Mouse (Mus musculus): ENCODE data around the gene Anapc2. TPM values are rescaled to one million over a fixed set of nuclear protein-coding genes. Genes with fewer than 3 reads are reported as not detected.

Anapc2 gene
- polyA plus RNA-seq, 1 experiment from 2014 or later: 105 TPM

DNA sequence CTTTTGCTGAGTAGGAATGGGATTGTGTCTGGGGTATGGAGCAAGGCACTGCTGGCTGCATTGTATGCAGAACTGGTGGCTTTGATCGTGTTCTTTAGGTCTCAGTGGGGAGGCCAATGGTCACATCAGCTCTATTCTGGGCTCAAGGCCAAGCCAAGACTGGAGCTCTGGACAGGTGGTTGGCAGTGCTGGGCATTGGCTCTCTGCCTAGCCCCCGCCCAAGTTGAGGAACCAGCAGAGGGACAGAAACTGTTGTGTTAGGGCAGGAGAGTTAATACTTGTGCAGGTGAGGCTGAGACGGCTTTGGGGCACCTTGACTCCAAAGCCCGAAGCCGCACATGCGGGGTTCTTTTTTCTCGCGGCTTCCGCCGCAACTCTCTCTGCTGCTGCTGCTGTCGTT, 17.4 kb downstream of the Anapc2 start, which contains the start of gene Lrrc26:
Gene Lrrc26 (plus strand): TSS at position 265 of the 400 bp plus-strand sequence.
- Histone ChIP-seq H3K27ac (ENCODE audit: low read depth, low read length) (no peak within 1 kb of the TSS), H3K9ac (ENCODE audit: low read length) (0 out of 2 replicates have a peak within 1 kb of the TSS, but pooled peaks have one; percentile 35), H3K4me3 (ENCODE audit: low read depth, low read length) (peak within 1 kb of the TSS; percentile 20), H3K36me3 (ENCODE audit: control insufficient read depth, insufficient read depth, low read length) (peaks cover 18% of the 10 kb centered on the region), H3K4me1 (ENCODE audit: control insufficient read depth, insufficient read depth, low read length) (no peaks in the 10 kb centered on the region), H3K9me3 (replicated peaks; ENCODE audit: control insufficient read depth, low read length) (no peaks in the 10 kb centered on the region), H3K4me2 (ENCODE audit: low read length) (peak within 1 kb of the TSS; percentile 42), H3K27me3 (replicated peaks; ENCODE audit: control insufficient read depth, insufficient read depth, low read length) (peaks cover 55% of the 10 kb centered on the region)
- DNase-seq (ENCODE audit: low spot score): peak; percentile 38
- WGBS: 5% methylated on average over 11 of the region's 11 CpGs
- ATAC-seq: no peak

DNA sequence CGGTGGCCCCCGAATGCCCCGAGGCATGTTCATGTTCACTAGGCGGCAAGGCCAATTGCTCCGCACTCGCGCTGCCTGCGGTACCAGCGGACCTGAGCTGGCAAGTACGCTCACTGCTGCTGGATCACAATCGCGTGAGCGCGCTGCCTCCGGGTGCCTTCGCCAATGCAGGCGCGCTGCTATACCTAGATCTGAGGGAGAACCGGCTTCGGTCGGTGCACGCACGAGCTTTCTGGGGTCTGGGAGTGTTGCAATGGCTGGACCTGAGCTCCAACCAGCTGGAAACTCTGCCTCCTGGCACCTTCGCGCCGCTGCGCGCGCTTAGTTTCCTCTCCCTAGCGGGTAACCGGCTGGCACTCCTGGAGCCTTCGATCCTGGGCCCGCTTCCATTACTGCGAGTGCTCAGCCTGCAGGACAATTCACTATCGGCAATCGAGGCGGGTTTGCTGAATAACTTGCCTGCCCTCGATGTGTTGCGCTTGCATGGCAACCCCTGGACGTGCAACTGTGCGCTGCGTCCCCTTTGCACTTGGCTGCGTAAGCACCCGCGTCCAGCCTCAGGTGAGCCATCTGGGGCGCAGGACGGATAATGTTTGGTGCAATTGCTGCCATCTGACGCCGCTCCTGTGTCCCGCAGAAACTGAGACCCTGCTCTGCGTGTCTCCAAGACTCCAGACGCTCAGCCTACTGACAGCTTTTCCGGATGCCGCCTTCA, 18.0 kb downstream of the Anapc2 start:
- Histone ChIP-seq H3K4me2 (ENCODE audit: low read length) (peak overlapping the region; percentile 42), H3K27me3 (replicated peaks; ENCODE audit: control insufficient read depth, insufficient read depth, low read length) (peaks cover 55% of the 10 kb centered on the region), H3K9ac (ENCODE audit: low read length) (0 out of 2 replicates have a peak overlapping the region, but pooled peaks have one; percentile 35), H3K4me3 (ENCODE audit: low read depth, low read length) (peak overlapping the region; percentile 20), H3K4me1 (ENCODE audit: control insufficient read depth, insufficient read depth, low read length) (no peaks in the 10 kb centered on the region), H3K27ac (ENCODE audit: low read depth, low read length) (no peak overlapping the region), H3K36me3 (ENCODE audit: control insufficient read depth, insufficient read depth, low read length) (peaks cover 12% of the 10 kb centered on the region), H3K9me3 (replicated peaks; ENCODE audit: control insufficient read depth, low read length) (no peaks in the 10 kb centered on the region)
- DNase-seq (ENCODE audit: low spot score): peak; percentile 46
- WGBS: 2% methylated on average over 54 of the region's 54 CpGs
- ATAC-seq: no peak; the same call in 1 of the 2 replicates

DNA sequence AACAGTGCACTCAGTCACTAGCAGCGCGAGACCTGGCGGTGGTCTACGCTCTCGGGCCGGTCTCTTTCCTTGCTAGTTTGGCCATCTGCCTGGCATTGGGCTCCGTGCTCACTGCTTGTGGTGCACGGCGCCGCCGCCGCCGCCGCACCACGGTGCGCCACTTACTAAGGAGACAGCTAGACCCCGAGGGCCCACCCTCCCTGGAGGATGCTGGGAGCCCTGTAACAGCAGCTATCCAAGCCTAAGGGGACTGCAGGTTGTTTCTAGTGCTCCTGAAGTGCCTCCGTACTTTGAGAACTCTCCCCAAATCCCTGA, 18.5 kb downstream of the Anapc2 start:
- peaks cover 55% of the 10 kb centered on the region for H3K27me3 ChIP-seq (replicated peaks; ENCODE audit: control insufficient read depth, insufficient read depth, low read length)
- DNase-seq (ENCODE audit: low spot score) (peak; percentile 32), ATAC-seq (no peak; the same call in 1 of the 2 replicates)
- no peak overlapping the region for H3K9ac ChIP-seq (ENCODE audit: low read length)
- no peaks in the 10 kb centered on the region for H3K9me3 ChIP-seq (replicated peaks; ENCODE audit: control insufficient read depth, low read length)
- no peak overlapping the region for H3K27ac ChIP-seq (ENCODE audit: low read depth, low read length)
- H3K4me1 ChIP-seq (ENCODE audit: control insufficient read depth, insufficient read depth, low read length): no peaks in the 10 kb centered on the region
- peaks cover 7% of the 10 kb centered on the region for H3K36me3 ChIP-seq (ENCODE audit: control insufficient read depth, insufficient read depth, low read length)
- 0% methylated on average over 18 of the region's 18 CpGs for WGBS
- H3K4me2 ChIP-seq (ENCODE audit: low read length): peak overlapping the region; percentile 42
- peak overlapping the region; percentile 20 for H3K4me3 ChIP-seq (ENCODE audit: low read depth, low read length)

DNA sequence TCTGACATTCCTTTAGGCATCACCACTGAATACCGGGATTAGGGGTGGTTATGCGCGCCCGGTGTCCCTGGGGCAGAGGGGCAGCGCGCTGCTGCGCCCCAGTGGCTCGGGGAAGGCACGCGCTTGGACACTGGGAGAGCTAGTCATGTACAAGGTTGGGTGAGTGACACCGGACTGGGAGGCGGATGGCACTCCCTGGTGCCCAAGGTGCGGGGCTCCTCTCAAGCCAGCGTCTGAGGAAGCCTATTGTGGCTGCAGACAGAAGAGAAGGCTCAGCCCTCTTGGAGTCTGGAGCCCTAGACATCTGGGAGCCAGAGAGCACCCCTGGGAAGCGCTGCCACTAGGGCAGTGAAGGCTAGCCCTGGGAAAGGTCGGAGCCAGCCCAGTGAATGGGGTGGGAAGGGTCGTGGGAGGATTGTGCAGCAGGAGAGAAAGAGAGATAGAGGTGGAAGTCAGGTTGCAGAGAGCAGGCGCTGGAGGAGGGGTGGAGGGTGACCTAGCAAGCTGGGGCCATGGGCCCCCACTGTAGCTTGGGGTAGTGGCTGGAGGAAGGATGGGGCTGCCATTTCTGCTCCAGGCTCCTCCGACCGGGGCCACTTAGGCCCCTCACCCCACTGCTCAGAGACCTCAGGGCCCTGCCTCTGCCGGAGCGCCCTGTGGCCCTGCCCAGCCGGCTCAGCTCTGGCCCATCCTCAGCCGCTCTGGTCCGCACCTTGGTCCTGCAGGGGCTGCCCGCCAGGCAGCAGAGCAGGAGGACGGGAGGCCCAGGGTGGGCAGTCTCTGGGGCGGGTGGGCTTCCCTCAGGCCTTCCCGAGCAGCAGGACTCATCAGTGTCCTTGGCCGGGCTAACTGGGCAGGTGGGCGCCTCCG, 19.1 kb downstream of the Anapc2 start:
- no peaks in the 10 kb centered on the region for H3K9me3 ChIP-seq (replicated peaks; ENCODE audit: control insufficient read depth, low read length)
- no peak for DNase-seq (ENCODE audit: low spot score)
- no peak for ATAC-seq
- H3K9ac ChIP-seq (ENCODE audit: low read length): peak overlapping the region; percentile 41; the same call in 1 of the 2 replicates
- no peaks in the 10 kb centered on the region for H3K4me1 ChIP-seq (ENCODE audit: control insufficient read depth, insufficient read depth, low read length)
- H3K27ac ChIP-seq (ENCODE audit: low read depth, low read length): no peak overlapping the region
- H3K4me3 ChIP-seq (ENCODE audit: low read depth, low read length): peak overlapping the region; percentile 20
- 4% methylated on average over 32 of the region's 32 CpGs for WGBS
- peaks cover 55% of the 10 kb centered on the region for H3K27me3 ChIP-seq (replicated peaks; ENCODE audit: control insufficient read depth, insufficient read depth, low read length)
- peak overlapping the region; percentile 42 for H3K4me2 ChIP-seq (ENCODE audit: low read length)
- peaks cover under 1% of the 10 kb centered on the region; the same call in 1 of the 2 replicates for H3K36me3 ChIP-seq (ENCODE audit: control insufficient read depth, insufficient read depth, low read length)

DNA sequence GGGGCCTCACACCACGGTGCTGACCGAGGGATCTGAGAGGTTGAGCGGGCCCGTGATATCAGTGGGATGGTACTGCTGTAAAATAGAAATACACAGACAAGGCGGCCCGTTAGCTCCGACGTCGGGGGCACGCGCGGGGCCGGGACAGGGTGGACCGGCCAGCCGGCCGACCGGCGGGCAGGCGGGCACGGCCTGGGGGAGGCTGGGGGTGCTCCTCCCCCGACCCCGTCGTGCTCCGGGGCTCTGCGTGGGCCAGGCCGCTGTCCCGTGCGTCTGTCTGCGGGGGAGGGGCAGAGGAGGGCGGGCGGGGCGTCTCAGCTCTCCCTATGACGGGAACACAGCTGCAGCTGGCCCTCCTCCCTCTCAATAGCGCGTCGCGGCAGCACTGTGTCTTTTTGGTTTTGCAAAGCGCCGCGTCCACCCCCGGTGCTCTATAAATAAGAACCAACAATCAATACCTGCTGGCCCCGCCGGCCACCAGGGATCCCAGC, 19.8 kb downstream of the Anapc2 start:
- no peak for DNase-seq (ENCODE audit: low spot score)
- Histone ChIP-seq H3K4me3 (ENCODE audit: low read depth, low read length) (peak overlapping the region; percentile 16; the same call in 1 of the 2 replicates), H3K27ac (ENCODE audit: low read depth, low read length) (no peak overlapping the region), H3K27me3 (replicated peaks; ENCODE audit: control insufficient read depth, insufficient read depth, low read length) (peaks cover 55% of the 10 kb centered on the region), H3K36me3 (ENCODE audit: control insufficient read depth, insufficient read depth, low read length) (no peaks in the 10 kb centered on the region), H3K9me3 (replicated peaks; ENCODE audit: control insufficient read depth, low read length) (no peaks in the 10 kb centered on the region), H3K4me2 (ENCODE audit: low read length) (peak overlapping the region; percentile 38), H3K4me1 (ENCODE audit: control insufficient read depth, insufficient read depth, low read length) (no peaks in the 10 kb centered on the region), H3K9ac (ENCODE audit: low read length) (peak overlapping the region; percentile 41; the same call in 1 of the 2 replicates)
- 6% methylated on average over 39 of the region's 43 CpGs for WGBS
- peak; percentile 25; the same call in 1 of the 2 replicates for ATAC-seq

DNA sequence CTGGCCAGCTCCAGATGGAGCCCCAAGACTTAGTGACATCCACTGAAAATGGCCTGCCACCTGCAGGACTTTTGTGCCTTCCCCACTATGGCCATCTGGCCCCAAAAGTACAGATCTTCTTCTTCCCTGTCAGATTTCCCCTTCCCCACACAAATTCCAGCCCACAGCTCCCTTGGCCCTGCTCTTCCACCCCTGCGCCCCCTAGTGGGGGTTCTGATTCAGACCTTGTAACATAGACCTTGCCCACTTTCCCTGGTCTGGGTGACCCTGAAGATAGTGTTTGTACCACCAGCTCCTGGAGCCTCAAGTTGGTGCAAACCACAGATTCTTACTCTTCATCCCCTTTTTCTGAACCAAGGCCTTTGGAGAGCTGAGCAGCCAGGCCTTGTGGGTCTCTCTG, 20.6 kb downstream of the Anapc2 start:
- Histone ChIP-seq H3K4me3 (ENCODE audit: low read depth, low read length) (no peak overlapping the region), H3K4me2 (ENCODE audit: low read length) (no peak overlapping the region), H3K27me3 (replicated peaks; ENCODE audit: control insufficient read depth, insufficient read depth, low read length) (peaks cover 55% of the 10 kb centered on the region), H3K4me1 (ENCODE audit: control insufficient read depth, insufficient read depth, low read length) (no peaks in the 10 kb centered on the region), H3K9ac (ENCODE audit: low read length) (no peak overlapping the region), H3K9me3 (replicated peaks; ENCODE audit: control insufficient read depth, low read length) (no peaks in the 10 kb centered on the region), H3K27ac (ENCODE audit: low read depth, low read length) (no peak overlapping the region), H3K36me3 (ENCODE audit: control insufficient read depth, insufficient read depth, low read length) (no peaks in the 10 kb centered on the region)
- WGBS: 0% methylated on average over 1 of the region's 1 CpGs
- DNase-seq (ENCODE audit: low spot score) (peak; percentile 69), ATAC-seq (no peak; the same call in 1 of the 2 replicates)

DNA sequence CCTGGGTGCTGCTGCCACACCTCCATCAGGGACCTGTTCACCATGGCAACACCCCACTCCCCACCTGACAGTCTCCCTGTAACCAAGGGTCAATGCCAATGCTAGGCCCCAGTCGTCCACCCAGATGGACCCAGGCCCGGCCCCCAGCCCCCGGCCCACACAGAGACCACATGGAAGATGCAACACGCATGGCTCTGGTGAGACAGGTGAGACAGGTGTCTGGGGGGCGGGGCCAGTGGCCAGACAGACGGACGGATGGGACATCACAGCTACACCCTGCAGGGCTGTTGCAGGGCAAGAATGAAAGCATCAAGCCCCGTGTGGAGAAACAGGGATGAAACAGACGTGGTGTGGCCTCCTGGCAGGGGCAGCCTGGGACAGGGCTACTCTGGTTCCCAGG, 21.4 kb downstream of the Anapc2 start:
- WGBS: 78% methylated on average over 9 of the region's 9 CpGs
- Histone ChIP-seq H3K4me3 (ENCODE audit: low read depth, low read length) (no peak overlapping the region), H3K4me2 (ENCODE audit: low read length) (no peak overlapping the region), H3K36me3 (ENCODE audit: control insufficient read depth, insufficient read depth, low read length) (no peaks in the 10 kb centered on the region), H3K27ac (ENCODE audit: low read depth, low read length) (no peak overlapping the region), H3K27me3 (replicated peaks; ENCODE audit: control insufficient read depth, insufficient read depth, low read length) (peaks cover 46% of the 10 kb centered on the region), H3K9ac (ENCODE audit: low read length) (no peak overlapping the region), H3K9me3 (replicated peaks; ENCODE audit: control insufficient read depth, low read length) (no peaks in the 10 kb centered on the region), H3K4me1 (ENCODE audit: control insufficient read depth, insufficient read depth, low read length) (no peaks in the 10 kb centered on the region)
- no peak for ATAC-seq
- DNase-seq (ENCODE audit: low spot score): no peak

DNA sequence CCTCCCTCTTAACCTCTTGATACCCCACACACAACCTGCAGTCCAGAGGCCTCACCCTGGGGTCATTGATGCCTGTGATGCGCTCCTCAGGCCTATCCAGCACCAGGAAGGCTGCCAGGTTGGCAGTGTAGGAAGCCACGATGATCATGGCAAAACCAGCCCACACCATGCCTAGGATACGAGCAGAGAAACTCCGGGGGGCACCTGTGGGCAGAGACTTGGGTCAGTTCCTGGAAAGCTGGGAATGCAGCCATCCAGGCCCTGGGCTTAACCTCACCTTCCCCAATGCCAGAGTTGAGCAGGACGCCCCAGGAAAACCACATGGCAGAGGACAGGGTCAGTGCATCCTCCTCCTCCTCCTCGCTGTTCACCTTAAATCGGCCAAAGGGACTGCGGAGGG, 24.8 kb downstream of the Anapc2 start:
- Histone ChIP-seq H3K4me1 (ENCODE audit: control insufficient read depth, insufficient read depth, low read length) (no peaks in the 10 kb centered on the region), H3K4me3 (ENCODE audit: low read depth, low read length) (no peak overlapping the region), H3K36me3 (ENCODE audit: control insufficient read depth, insufficient read depth, low read length) (no peaks in the 10 kb centered on the region), H3K9ac (ENCODE audit: low read length) (no peak overlapping the region), H3K27me3 (replicated peaks; ENCODE audit: control insufficient read depth, insufficient read depth, low read length) (peaks cover 13% of the 10 kb centered on the region), H3K9me3 (replicated peaks; ENCODE audit: control insufficient read depth, low read length) (no peaks in the 10 kb centered on the region), H3K27ac (ENCODE audit: low read depth, low read length) (no peak overlapping the region), H3K4me2 (ENCODE audit: low read length) (no peak overlapping the region)
- DNase-seq (ENCODE audit: low spot score) (no peak), ATAC-seq (no peak)
- 69% methylated on average over 8 of the region's 8 CpGs for WGBS
